Mouse (Mus musculus): ENCODE data around the gene Palld.

Palld gene

GRCm38 (mm10) chr8:61774161-61774560 lies 128.3 kb downstream of the Palld start:
- DNase-seq (ENCODE audit: low spot score in 2 of 2): no peak

GRCm38 (mm10) chr8:61773595-61774088 lies 128.8 kb downstream of the Palld start:
- DNase-seq (ENCODE audit: low spot score in 2 of 2): no peak

GRCm38 (mm10) chr8:61771328-61771727 lies 131.2 kb downstream of the Palld start:
- DNase-seq (ENCODE audit: low spot score in 2 of 2): no peak

DNA sequence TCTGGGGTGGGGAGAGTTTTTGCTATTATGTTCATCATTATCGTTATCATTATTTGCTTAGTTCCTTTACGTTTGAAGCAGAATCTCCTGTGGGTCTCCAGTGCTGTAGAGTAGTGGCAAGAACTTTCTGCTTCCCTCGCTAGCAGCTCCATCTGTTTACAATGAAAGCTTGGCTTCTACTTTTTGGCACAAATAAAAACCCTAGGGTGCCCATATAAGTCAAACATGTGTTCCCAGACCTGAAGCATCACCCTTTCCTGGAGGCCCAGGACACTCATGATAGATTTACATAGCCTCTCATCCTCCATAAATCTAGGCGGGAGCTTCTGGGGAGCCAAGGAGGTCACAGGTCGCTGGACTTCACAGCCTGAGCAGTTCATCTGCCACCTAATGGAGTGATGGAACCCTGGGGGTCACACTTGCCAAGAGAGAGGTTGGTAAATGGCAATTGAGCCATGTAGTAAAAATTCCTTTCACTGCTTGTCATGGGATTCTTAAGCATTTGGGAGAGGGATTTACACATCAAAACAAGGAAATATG lies 133.1 kb downstream of the Palld start:
- DNase-seq (ENCODE audit: low spot score in 2 of 2): no peak

GRCm38 (mm10) chr8:61760190-61760578 lies 142.3 kb downstream of the Palld start:
- DNase-seq (ENCODE audit: low spot score in 2 of 2): no peak

- peak; percentile 9 to 13 for DNase-seq (ENCODE audit: low spot score in 2 of 2)
Measured at GRCm38 (mm10) chr8:61759327-61760189, 142.9 kb downstream of the Palld start.

- no peak for DNase-seq (ENCODE audit: low spot score in 2 of 2)
Measured at GRCm38 (mm10) chr8:61758686-61759326, 143.7 kb downstream of the Palld start.

DNA sequence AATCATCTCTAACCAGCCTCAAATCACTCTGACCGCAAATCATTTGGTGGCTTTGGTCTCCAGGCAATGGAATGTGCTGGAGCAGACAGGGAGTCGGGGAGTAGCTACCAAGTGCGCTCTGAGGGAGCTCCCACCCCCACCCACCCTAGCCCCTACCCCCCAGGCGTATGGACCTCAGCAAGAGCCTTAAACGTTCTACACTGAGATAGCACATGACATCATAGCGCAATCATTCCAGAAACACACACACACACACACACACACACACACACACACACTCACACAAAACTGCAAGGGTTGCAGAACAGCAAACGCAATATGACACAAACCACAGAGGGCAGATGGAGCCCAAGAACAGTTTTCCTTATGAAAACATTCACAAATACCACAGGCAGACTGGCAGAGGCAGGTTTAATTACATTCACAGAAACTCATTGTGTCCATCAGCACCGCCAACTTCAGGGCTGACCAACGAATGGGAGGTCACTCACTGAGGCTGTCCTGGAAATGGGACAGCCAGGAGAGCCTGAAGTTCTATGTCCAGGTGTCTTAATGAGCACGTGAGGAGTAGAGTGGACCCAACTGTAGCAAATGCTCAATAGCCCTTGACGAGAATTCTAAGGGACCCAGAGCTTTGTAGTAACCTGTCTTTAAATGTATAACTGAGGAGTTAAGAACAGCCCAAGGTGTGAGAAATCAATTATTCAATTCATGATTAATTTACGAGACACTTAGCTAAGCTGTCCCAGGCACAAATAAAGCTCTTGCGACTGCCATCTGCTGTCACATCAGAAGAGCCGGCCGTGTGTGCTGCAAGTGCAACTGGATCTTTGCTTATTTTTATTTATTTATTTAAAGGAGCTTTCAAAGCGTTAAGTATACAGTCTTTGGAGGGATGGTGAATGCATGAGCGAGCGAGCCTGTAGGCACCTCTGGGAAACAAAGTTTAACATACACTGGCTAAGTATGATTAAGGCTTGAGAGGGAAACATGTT lies 145.2 kb downstream of the Palld start:
- DNase-seq (ENCODE audit: low spot score in 2 of 2): no peak

DNA sequence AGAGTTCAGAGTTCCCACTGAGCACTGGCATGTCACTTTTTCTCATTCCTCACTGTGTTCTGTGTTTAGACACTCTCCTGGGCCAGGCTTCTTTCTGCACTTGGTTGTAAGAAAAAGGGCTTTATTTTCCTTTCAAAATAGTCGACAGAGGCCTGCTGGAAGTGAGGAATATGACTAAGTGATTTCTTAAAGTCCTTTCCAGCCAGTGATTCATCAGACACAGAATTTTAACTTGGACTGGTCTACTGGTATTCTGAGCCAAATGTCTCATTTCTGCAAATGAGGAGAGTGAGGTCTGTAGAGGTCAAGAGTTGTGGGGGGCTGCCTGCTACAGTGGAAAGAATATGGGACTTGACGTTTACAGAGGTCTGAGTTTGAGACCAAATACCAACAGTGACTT lies 147.3 kb downstream of the Palld start:
- no peak for DNase-seq (ENCODE audit: low spot score in 2 of 2)

DNA sequence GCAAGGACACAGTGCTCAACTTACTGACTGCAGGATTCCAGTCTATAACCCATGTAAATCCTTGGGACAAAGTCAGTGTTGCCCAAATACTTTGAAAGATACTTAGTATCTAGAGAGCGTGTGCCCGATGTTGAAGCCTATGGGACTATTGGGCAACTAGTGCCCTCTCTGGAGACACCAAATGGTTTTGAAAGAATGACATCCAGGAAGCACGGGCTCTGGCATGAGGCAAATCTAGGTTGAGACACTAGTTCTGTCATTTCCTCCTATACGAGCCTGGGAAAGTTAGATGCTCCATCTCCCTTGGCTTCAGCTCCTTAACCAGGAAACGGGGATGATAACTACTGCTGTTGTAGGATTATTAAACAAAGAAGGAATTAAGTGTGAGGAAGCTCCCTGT lies 155.4 kb downstream of the Palld start:
- no peak for DNase-seq (ENCODE audit: low spot score in 2 of 2)

- no peak for DNase-seq (ENCODE audit: low spot score in 2 of 2)
Measured at GRCm38 (mm10) chr8:61745181-61745980, 157.1 kb downstream of the Palld start.

DNA sequence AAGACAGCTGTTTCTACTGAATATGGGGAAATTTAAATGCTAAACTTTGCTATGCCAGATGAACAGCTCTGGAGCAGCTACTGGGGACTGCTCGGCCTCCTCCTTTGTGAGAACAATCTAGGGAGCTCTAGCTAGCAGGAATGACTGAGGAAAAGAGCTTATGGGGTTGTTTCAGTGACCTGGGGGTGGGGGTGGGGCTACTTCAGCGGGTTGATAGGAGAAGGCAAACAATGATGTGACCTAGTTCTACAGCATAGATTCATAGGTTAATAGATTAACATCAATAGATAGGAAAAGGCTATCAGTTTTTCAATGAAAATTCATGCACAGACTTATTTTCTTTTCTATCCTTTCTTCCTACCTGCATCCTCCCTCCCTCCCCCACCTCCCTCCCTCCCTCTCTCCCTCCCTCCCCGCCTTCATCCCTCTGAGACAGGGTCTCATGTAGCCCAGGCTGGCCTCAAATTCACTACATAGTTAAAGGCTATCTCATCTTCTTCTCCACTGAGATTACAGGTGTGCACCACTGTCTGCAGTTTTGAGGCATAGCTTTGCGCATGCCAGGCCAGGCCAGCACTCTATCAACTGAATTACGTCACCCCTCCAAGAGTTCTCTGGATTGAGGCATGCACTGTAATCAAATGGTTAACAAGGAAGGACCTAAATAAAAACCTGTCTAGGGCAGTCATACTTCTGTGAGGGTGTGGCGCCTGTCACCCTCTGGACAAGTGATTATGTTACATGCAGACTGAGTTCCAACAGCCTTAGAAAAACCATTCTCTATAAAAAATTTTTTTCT lies 158.5 kb downstream of the Palld start:
- DNase-seq (ENCODE audit: low spot score in 2 of 2): no peak

DNA sequence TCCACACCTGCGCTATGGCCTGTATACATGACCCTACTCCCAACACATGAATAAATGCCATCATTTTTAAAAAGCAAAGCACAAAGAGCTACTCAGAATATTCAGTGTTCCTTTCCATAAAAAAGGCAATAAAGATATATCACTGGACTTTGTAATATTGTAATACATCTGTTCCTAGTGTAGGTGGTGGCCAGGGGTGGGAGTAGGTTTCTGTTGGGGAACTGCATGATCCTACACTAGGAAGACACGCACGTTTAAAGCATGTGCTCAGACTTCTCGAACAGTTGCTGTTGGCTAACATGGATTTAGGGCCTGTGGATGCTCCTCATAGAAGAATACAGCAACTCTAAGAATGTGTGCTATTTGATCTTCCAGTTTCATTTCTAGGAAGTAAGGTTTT lies 165.0 kb downstream of the Palld start:
- DNase-seq (ENCODE audit: low spot score in 2 of 2): no peak

GRCm38 (mm10) chr8:61736739-61737243 lies 165.7 kb downstream of the Palld start:
- no peak for DNase-seq (ENCODE audit: low spot score in 2 of 2)

GRCm38 (mm10) chr8:61736117-61736516 lies 166.4 kb downstream of the Palld start:
- DNase-seq (ENCODE audit: low spot score in 2 of 2): no peak

- no peak for DNase-seq (ENCODE audit: low spot score in 2 of 2)
Measured at GRCm38 (mm10) chr8:61734164-61734563, 168.3 kb downstream of the Palld start.

GRCm38 (mm10) chr8:61732184-61732583 lies 170.3 kb downstream of the Palld start:
- DNase-seq (ENCODE audit: low spot score in 2 of 2): no peak

DNA sequence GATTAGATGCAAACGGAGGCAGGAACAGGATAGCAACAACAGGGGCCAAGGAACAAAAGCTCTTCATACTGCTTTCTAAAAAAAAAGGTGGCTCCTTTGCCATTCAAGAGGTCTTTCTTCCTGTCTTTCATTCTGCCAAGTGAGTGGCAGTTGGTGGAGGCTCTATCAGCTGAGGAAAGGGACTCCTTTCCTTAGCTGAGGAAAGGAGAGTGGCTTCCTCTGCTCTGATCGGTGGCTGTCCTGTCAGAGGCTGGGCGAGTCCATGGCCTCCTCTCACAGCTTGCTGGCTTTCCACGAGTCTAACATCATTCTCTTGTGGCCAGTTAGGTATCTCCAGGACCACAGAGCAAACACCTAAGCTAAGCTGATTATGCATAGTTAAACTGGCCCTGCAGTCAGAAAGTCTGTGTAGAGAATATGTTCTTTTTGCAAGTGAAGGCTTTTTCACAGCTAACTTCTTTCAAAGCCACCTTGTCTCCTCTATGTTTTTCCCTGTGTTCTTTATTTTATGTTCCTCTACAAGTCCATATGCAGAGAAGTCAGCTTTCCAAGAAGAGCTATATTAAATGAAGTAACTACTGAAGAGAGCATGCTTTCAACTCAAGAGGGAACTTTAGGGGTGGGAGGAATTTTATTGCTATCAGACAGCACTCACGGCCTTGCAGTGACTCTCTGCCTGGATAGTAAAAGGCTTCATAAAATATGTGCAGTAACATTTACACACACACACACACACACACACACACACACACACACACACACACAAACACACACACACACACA lies 171.0 kb downstream of the Palld start:
- DNase-seq (ENCODE audit: low spot score in 2 of 2): no peak

- no peak for DNase-seq (ENCODE audit: low spot score in 2 of 2)
Measured at GRCm38 (mm10) chr8:61730669-61731068, 171.8 kb downstream of the Palld start.
